Mouse (Mus musculus): ENCODE results near the gene Slfn4. TPM values are rescaled to one million over a fixed set of nuclear protein-coding genes. Genes with fewer than 3 reads are reported as not detected.
A peak's percentile ranks its signal among the peaks of the same experiment; 100 is the strongest.
"Not testable (repeated sequence)": the region's sequence is repeated elsewhere in the genome, so short reads cannot be mapped to it uniquely, and the experiment has no call there.

The Slfn4 gene
- 0.73 and 0.76 TPM in 2 replicates for polyA plus RNA-seq (2015; fragmentation: Nextera tagmentation; extraction: Ambion mirVana)

- no peaks in the 10 kb centered on the region for H3K27me3 ChIP-seq (replicated peaks)
- no peak within 1 kb of the TSS for H3K4me3 ChIP-seq (replicated peaks)
- no peak for ATAC-seq (ENCODE audit: insufficient read depth, low FRiP score, low read depth)
- no peak within 1 kb of the TSS for H3K4me2 ChIP-seq
- 82% methylated on average over 12 of the region's 12 CpGs for WGBS
- no peak within 1 kb of the TSS for H3K9ac ChIP-seq
- no peaks in the 10 kb centered on the region for H3K9me3 ChIP-seq
- no peaks in the 10 kb centered on the region for H3K36me3 ChIP-seq
- no peaks in the 10 kb centered on the region for H3K4me1 ChIP-seq
- no peak within 1 kb of the TSS for H3K27ac ChIP-seq
Observed at GRCm38 (mm10) chr11:83174948-83175539, at the start of gene Slfn4. Slfn4 (plus strand) TSS chr11:83175186.

GRCm38 (mm10) chr11:83125633-83126032 lies 49.4 kb upstream of the Slfn4 start:
- H3K4me2 ChIP-seq; ATAC-seq (ENCODE audit: insufficient read depth, low FRiP score, low read depth); H3K4me1 ChIP-seq; H3K4me3 ChIP-seq (replicated peaks); H3K9me3 ChIP-seq; H3K36me3 ChIP-seq; H3K27ac ChIP-seq; H3K9ac ChIP-seq; H3K27me3 ChIP-seq (replicated peaks): not testable (repeated sequence)
- 100% methylated on average over 1 of the region's 1 CpGs for WGBS

- not testable (repeated sequence) for H3K27me3 ChIP-seq (replicated peaks); H3K9me3 ChIP-seq; H3K36me3 ChIP-seq; H3K4me1 ChIP-seq; H3K27ac ChIP-seq; ATAC-seq (ENCODE audit: insufficient read depth, low FRiP score, low read depth); H3K4me3 ChIP-seq (replicated peaks); H3K9ac ChIP-seq; H3K4me2 ChIP-seq
- 100% methylated on average over 1 of the region's 2 CpGs for WGBS
Observed at GRCm38 (mm10) chr11:83137253-83137652, 37.7 kb upstream of the Slfn4 start.

- not testable (repeated sequence) for H3K4me2 ChIP-seq; H3K4me1 ChIP-seq; H3K9ac ChIP-seq; H3K36me3 ChIP-seq; ATAC-seq (ENCODE audit: insufficient read depth, low FRiP score, low read depth); H3K27me3 ChIP-seq (replicated peaks); H3K4me3 ChIP-seq (replicated peaks); H3K9me3 ChIP-seq; H3K27ac ChIP-seq
- WGBS, result no CpG with 5 or more reads among the region's 1 CpGs
Observed at GRCm38 (mm10) chr11:83148939-83149338, 26.0 kb upstream of the Slfn4 start.

- ATAC-seq (ENCODE audit: insufficient read depth, low FRiP score, low read depth), result no peak
- H3K4me3 ChIP-seq (replicated peaks), result no peak within 1 kb of the TSS; the same call in 1 of the 2 replicates
- no peaks in the 10 kb centered on the region for H3K9me3 ChIP-seq
- WGBS, result 70% methylated on average over 12 of the region's 12 CpGs
- H3K9ac ChIP-seq, result no peak within 1 kb of the TSS
- H3K27ac ChIP-seq, result no peak within 1 kb of the TSS
- H3K36me3 ChIP-seq, result no peaks in the 10 kb centered on the region
- no peaks in the 10 kb centered on the region for H3K27me3 ChIP-seq (replicated peaks)
- peak within 1 kb of the TSS; percentile 33 for H3K4me2 ChIP-seq
- H3K4me1 ChIP-seq, result no peaks in the 10 kb centered on the region
Observed at GRCm38 (mm10) chr11:83191134-83191893, 16.3 kb downstream of the Slfn4 start, which contains the start of gene Slfn3. Slfn3 (plus strand) TSS chr11:83191330.

- ATAC-seq (ENCODE audit: insufficient read depth, low FRiP score, low read depth), result peak; percentile 60; the same call in 1 of the 2 replicates
Observed at GRCm38 (mm10) chr11:83192001-83192400, 17.0 kb downstream of the Slfn4 start.

GRCm38 (mm10) chr11:83205002-83205401 lies 30.0 kb downstream of the Slfn4 start:
- no peaks in the 10 kb centered on the region for H3K36me3 ChIP-seq
- no peak overlapping the region for H3K4me2 ChIP-seq
- no peaks in the 10 kb centered on the region for H3K4me1 ChIP-seq
- no peaks in the 10 kb centered on the region for H3K9me3 ChIP-seq
- no peak overlapping the region for H3K4me3 ChIP-seq (replicated peaks)
- H3K9ac ChIP-seq, result no peak overlapping the region
- no peak overlapping the region for H3K27ac ChIP-seq
- ATAC-seq (ENCODE audit: insufficient read depth, low FRiP score, low read depth), result no peak
- H3K27me3 ChIP-seq (replicated peaks), result no peaks in the 10 kb centered on the region

More at GRCm38 (mm10) chr11:83192001-83192400, 17.0 kb downstream of the Slfn4 start:
- Histone ChIP-seq H3K27me3 (replicated peaks) (no peaks in the 10 kb centered on the region), H3K9me3 (no peaks in the 10 kb centered on the region), H3K36me3 (no peaks in the 10 kb centered on the region), H3K9ac (no peak overlapping the region), H3K27ac (no peak overlapping the region), H3K4me3 (replicated peaks) (no peak overlapping the region), H3K4me1 (no peaks in the 10 kb centered on the region), H3K4me2 (peak overlapping the region; percentile 33)
- 51% methylated on average over 3 of the region's 3 CpGs for WGBS

- no peaks in the 10 kb centered on the region for H3K9me3 ChIP-seq
- no peak overlapping the region for H3K4me2 ChIP-seq
- no peak overlapping the region for H3K4me3 ChIP-seq (replicated peaks)
- H3K9ac ChIP-seq, result no peak overlapping the region
- no peaks in the 10 kb centered on the region for H3K27me3 ChIP-seq (replicated peaks)
- no peak overlapping the region for H3K27ac ChIP-seq
- 80% methylated on average over 1 of the region's 1 CpGs for WGBS
- ATAC-seq (ENCODE audit: insufficient read depth, low FRiP score, low read depth), result no peak
- H3K4me1 ChIP-seq, result no peaks in the 10 kb centered on the region
- no peaks in the 10 kb centered on the region for H3K36me3 ChIP-seq
Observed at GRCm38 (mm10) chr11:83216119-83216518, 41.1 kb downstream of the Slfn4 start.

- Histone ChIP-seq H3K9me3 (no peaks in the 10 kb centered on the region), H3K27ac (no peak overlapping the region), H3K4me1 (no peaks in the 10 kb centered on the region), H3K9ac (no peak overlapping the region), H3K4me3 (replicated peaks) (no peak overlapping the region), H3K36me3 (no peaks in the 10 kb centered on the region), H3K4me2 (no peak overlapping the region), H3K27me3 (replicated peaks) (no peaks in the 10 kb centered on the region)
- 71% methylated on average over 1 of the region's 1 CpGs for WGBS
- no peak for ATAC-seq (ENCODE audit: insufficient read depth, low FRiP score, low read depth)
Observed at GRCm38 (mm10) chr11:83221328-83221877, 46.4 kb downstream of the Slfn4 start.

- Histone ChIP-seq H3K27ac (no peak overlapping the region), H3K4me1 (no peaks in the 10 kb centered on the region), H3K4me3 (replicated peaks) (no peak overlapping the region), H3K4me2 (no peak overlapping the region), H3K27me3 (replicated peaks) (no peaks in the 10 kb centered on the region), H3K9me3 (no peaks in the 10 kb centered on the region), H3K9ac (no peak overlapping the region), H3K36me3 (no peaks in the 10 kb centered on the region)
- no peak for ATAC-seq (ENCODE audit: insufficient read depth, low FRiP score, low read depth)
- 69% methylated on average over 7 of the region's 7 CpGs for WGBS
Observed at GRCm38 (mm10) chr11:83223367-83223766, 48.4 kb downstream of the Slfn4 start.

GRCm38 (mm10) chr11:83223793-83224192 lies 48.8 kb downstream of the Slfn4 start:
- ATAC-seq (ENCODE audit: insufficient read depth, low FRiP score, low read depth); H3K4me2 ChIP-seq; H3K9me3 ChIP-seq; H3K4me3 ChIP-seq (replicated peaks); H3K27ac ChIP-seq; H3K27me3 ChIP-seq (replicated peaks); H3K9ac ChIP-seq; H3K36me3 ChIP-seq; H3K4me1 ChIP-seq: not testable (repeated sequence)
- WGBS, result 72% methylated on average over 5 of the region's 5 CpGs

GRCm38 (mm10) chr11:83224217-83224616 lies 49.2 kb downstream of the Slfn4 start:
- no peak overlapping the region for H3K27ac ChIP-seq
- no peak overlapping the region for H3K4me2 ChIP-seq
- no peaks in the 10 kb centered on the region for H3K4me1 ChIP-seq
- H3K9me3 ChIP-seq, result no peaks in the 10 kb centered on the region
- no peak overlapping the region for H3K9ac ChIP-seq
- peak; percentile 72; the same call in 1 of the 2 replicates for ATAC-seq (ENCODE audit: insufficient read depth, low FRiP score, low read depth)
- 79% methylated on average over 9 of the region's 9 CpGs for WGBS
- no peaks in the 10 kb centered on the region for H3K36me3 ChIP-seq
- no peak overlapping the region for H3K4me3 ChIP-seq (replicated peaks)
- no peaks in the 10 kb centered on the region for H3K27me3 ChIP-seq (replicated peaks)

Data from stomach, embryonic 15.5 days (tissue).